Mouse (Mus musculus): ENCODE measurements at regions not wholly inside any gene's neighbourhood (a gene's known extent, or its start where the extent isn't known, plus 50 kb on each side); places are given as distances from the start of the nearest gene placed in this dataset.

GRCm38 (mm10) chr5:90164434-90164833 is 59.4 kb downstream of the Cox18 start:
- DNase-seq = peak; percentile 11 to 38

- no peak for DNase-seq
Measured at GRCm38 (mm10) chr5:90163033-90163859, 60.6 kb downstream of the Cox18 start.

- DNase-seq = no peak
Measured at GRCm38 (mm10) chr5:90160281-90160680, 63.5 kb downstream of the Cox18 start.

- no peak for DNase-seq
Measured at GRCm38 (mm10) chr5:90156522-90156921, 67.3 kb downstream of the Cox18 start.

- DNase-seq = peak in 1 of 2 experiments; percentile 10
Measured at GRCm38 (mm10) chr5:90149611-90150532, 73.9 kb downstream of the Cox18 start.

- DNase-seq = no peak
Measured at GRCm38 (mm10) chr5:90135971-90136370, 87.8 kb downstream of the Cox18 start.

- DNase-seq = no peak
Measured at GRCm38 (mm10) chr5:90107036-90107435, 116.8 kb downstream of the Cox18 start.

GRCm38 (mm10) chr5:90104672-90105071 is 119.1 kb downstream of the Cox18 start:
- no peak for DNase-seq

GRCm38 (mm10) chr5:90088541-90088940 is 135.3 kb downstream of the Cox18 start:
- no peak for DNase-seq

- no peak for DNase-seq
Measured at GRCm38 (mm10) chr5:90086491-90086890, 137.3 kb downstream of the Cox18 start.

- DNase-seq = no peak
Measured at GRCm38 (mm10) chr5:90077025-90077536, 146.7 kb downstream of the Cox18 start.

GRCm38 (mm10) chr5:90075629-90076349 is 148.0 kb downstream of the Cox18 start:
- no peak for DNase-seq

- no peak for DNase-seq
Measured at GRCm38 (mm10) chr5:90071806-90072205, 152.0 kb downstream of the Cox18 start.

- DNase-seq = no peak
Measured at GRCm38 (mm10) chr5:90068601-90069000, 155.2 kb downstream of the Cox18 start.

- no peak for DNase-seq
Measured at GRCm38 (mm10) chr5:90067817-90068216, 156.0 kb downstream of the Cox18 start.

GRCm38 (mm10) chr5:90065884-90066615 is 157.8 kb downstream of the Cox18 start:
- no peak for DNase-seq

- peak in 1 of 2 experiments; percentile 37 for DNase-seq
Measured at GRCm38 (mm10) chr5:90055686-90056085, 168.1 kb downstream of the Cox18 start.

GRCm38 (mm10) chr5:90052516-90052915 is 169.4 kb upstream of the Adamts3 start:
- no peak for DNase-seq

GRCm38 (mm10) chr5:90049856-90050255 is 166.7 kb upstream of the Adamts3 start:
- DNase-seq = no peak

GRCm38 (mm10) chr5:90042781-90043180 is 159.6 kb upstream of the Adamts3 start:
- no peak for DNase-seq

GRCm38 (mm10) chr5:90033103-90033502 is 150.0 kb upstream of the Adamts3 start:
- DNase-seq = no peak

GRCm38 (mm10) chr5:90030737-90031136 is 147.6 kb upstream of the Adamts3 start:
- no peak for DNase-seq

Measured in kidney, postnatal 25 days (tissue).